In genomic region chr2:26579714-26580113, GRCm38 (mm10) we compare ENCODE assay signal across 8 mouse cellular contexts. TPM values are rescaled to one million over a fixed set of nuclear protein-coding genes. Genes with fewer than 3 reads are reported as not detected.
DNase-seq lines count a peak whose midpoint lies in the region; ATAC-seq and TF ChIP-seq lines count a peak whose summit lies in the region.

TSS of gene Egfl7 (plus strand) at chr2:26580014.

- ATAC-seq in lung, embryonic 14.5 days (ENCODE audit: insufficient read depth): no peak
- ATAC-seq in embryonic facial prominence, embryonic 11.5 days (replicated peaks; ENCODE audit: insufficient number of reproducible peaks, low FRiP score, low TSS enrichment, low read depth): no peak
- no peak for ATAC-seq in heart, embryonic 15.5 days (replicated peaks; ENCODE audit: insufficient number of reproducible peaks, insufficient read depth, low FRiP score, low read depth)
- no peak for ATAC-seq in frontal cortex, adult (ENCODE audit: low TSS enrichment)

- no peaks in the 10 kb centered on the region for H3K27me3 ChIP-seq in lung, embryonic 14.5 days (ENCODE audit: insufficient read depth, low read length)
- H3K27me3 ChIP-seq in embryonic facial prominence, embryonic 11.5 days (ENCODE audit: control insufficient read depth, insufficient read depth, low read length): no peaks in the 10 kb centered on the region
- H3K27me3 ChIP-seq in heart, embryonic 15.5 days: no peaks in the 10 kb centered on the region
- H3K27me3 ChIP-seq in small intestine, adult 2 months (ENCODE audit: control insufficient read depth, insufficient read depth, low read length): no peaks in the 10 kb centered on the region

- no peaks in the 10 kb centered on the region for H3K9me3 ChIP-seq in lung, embryonic 14.5 days (ENCODE audit: low read depth, low read length)
- no peaks in the 10 kb centered on the region for H3K9me3 ChIP-seq in embryonic facial prominence, embryonic 11.5 days (replicated peaks; ENCODE audit: control insufficient read depth, low read length)
- H3K9me3 ChIP-seq in heart, embryonic 15.5 days (replicated peaks): no peaks in the 10 kb centered on the region

- 83% methylated on average over 1 of the region's 1 CpGs for WGBS in lung, embryonic 14.5 days
- 94% methylated on average over 1 of the region's 1 CpGs for WGBS in embryonic facial prominence, embryonic 11.5 days
- WGBS in heart, embryonic 15.5 days: 71% methylated on average over 1 of the region's 1 CpGs
- WGBS in small intestine, adult 2 months: 89% methylated on average over 1 of the region's 1 CpGs

- TF ChIP-seq POLR2A in small intestine, adult 2 months (IDR thresholded peaks at IDR 0.05; ENCODE audit: low read depth, low read length): no peak

- no peak for DNase-seq in lung, embryonic 14.5 days
- no peak for DNase-seq in lung, postnatal 14 days
- no peak for DNase-seq in embryonic facial prominence, embryonic 11.5 days (ENCODE audit: low spot score)
- DNase-seq in left cerebral cortex, postnatal 36 days (ENCODE audit: low spot score in 2 of 2): no peak
- no peak for DNase-seq in spleen, adult 12 weeks (ENCODE audit: low spot score)

- H3K4me3 ChIP-seq in lung, embryonic 14.5 days (ENCODE audit: low read depth, low read length): no peak within 1 kb of the TSS
- no peak within 1 kb of the TSS for H3K4me3 ChIP-seq in embryonic facial prominence, embryonic 11.5 days (ENCODE audit: low read depth, low read length)
- H3K4me3 ChIP-seq in heart, embryonic 15.5 days: no peak within 1 kb of the TSS
- no peak within 1 kb of the TSS for H3K4me3 ChIP-seq in small intestine, adult 2 months (ENCODE audit: low read depth, low read length)

- intact Hi-C loops in left cerebral cortex, postnatal 36 days (cut with DNase I): no loop called here

- H3K4me2 ChIP-seq in lung, embryonic 14.5 days: peak within 1 kb of the TSS; percentile 37
- H3K4me2 ChIP-seq in embryonic facial prominence, embryonic 11.5 days (ENCODE audit: low read depth, low read length): no peak within 1 kb of the TSS
- H3K4me2 ChIP-seq in heart, embryonic 15.5 days: no peak within 1 kb of the TSS; the same call in 1 of the 2 replicates

- no peak within 1 kb of the TSS; the same call in 1 of the 2 replicates for H3K9ac ChIP-seq in lung, embryonic 14.5 days
- no peak within 1 kb of the TSS; the same call in 1 of the 2 replicates for H3K9ac ChIP-seq in embryonic facial prominence, embryonic 11.5 days (replicated peaks; ENCODE audit: low read length)
- H3K9ac ChIP-seq in heart, embryonic 15.5 days: no peak within 1 kb of the TSS

- no peaks in the 10 kb centered on the region for H3K36me3 ChIP-seq in lung, embryonic 14.5 days (ENCODE audit: insufficient read depth)
- no peaks in the 10 kb centered on the region for H3K36me3 ChIP-seq in embryonic facial prominence, embryonic 11.5 days (replicated peaks; ENCODE audit: control insufficient read depth, insufficient read depth, low read depth, low read length)
- no peaks in the 10 kb centered on the region for H3K36me3 ChIP-seq in heart, embryonic 15.5 days
- no peaks in the 10 kb centered on the region for H3K36me3 ChIP-seq in small intestine, adult 2 months (ENCODE audit: control insufficient read depth, insufficient read depth, low read length)

- peaks cover 11% of the 10 kb centered on the region for H3K4me1 ChIP-seq in lung, embryonic 14.5 days (ENCODE audit: insufficient read depth)
- no peaks in the 10 kb centered on the region; the same call in 1 of the 2 replicates for H3K4me1 ChIP-seq in embryonic facial prominence, embryonic 11.5 days (ENCODE audit: control insufficient read depth, insufficient read depth, low read length)
- H3K4me1 ChIP-seq in heart, embryonic 15.5 days (replicated peaks): peaks cover 36% of the 10 kb centered on the region
- H3K4me1 ChIP-seq in small intestine, adult 2 months (ENCODE audit: control insufficient read depth, insufficient read depth, insufficient read length, low read length): no peaks in the 10 kb centered on the region

- peak within 1 kb of the TSS; percentile 76 for H3K27ac ChIP-seq in lung, embryonic 14.5 days (ENCODE audit: low read depth)
- H3K27ac ChIP-seq in embryonic facial prominence, embryonic 11.5 days (replicated peaks; ENCODE audit: low read depth, low read length): peak within 1 kb of the TSS; percentile 59; the same call in 1 of the 2 replicates
- H3K27ac ChIP-seq in heart, embryonic 15.5 days: peak within 1 kb of the TSS; percentile 55
- peak within 1 kb of the TSS; percentile 24; the same call in 1 of the 2 replicates for H3K27ac ChIP-seq in small intestine, adult 2 months (ENCODE audit: insufficient read depth, low read depth, low read length)

- TF ChIP-seq CTCF in lung, embryonic 14.5 days (IDR thresholded peaks at IDR 0.05; ENCODE audit: low read depth): no peak
- TF ChIP-seq CTCF in small intestine, adult 2 months (IDR thresholded peaks at IDR 0.05; ENCODE audit: extremely low read depth, insufficient read length, insufficient replicate concordance, low read depth, low read length): no peak

RNA-seq across cellular contexts. Expression of gene Egfl7, which starts in this region (rescaled TPM):
- 269 and 311 TPM in 2 replicates for polyA plus RNA-seq in lung, embryonic 14.5 days (2014; fragmentation: Nextera tagmentation; extraction: Ambion mirVana)
- 54.3 and 74.6 TPM in 2 replicates for polyA plus RNA-seq in embryonic facial prominence, embryonic 11.5 days (2014; fragmentation: Nextera tagmentation; extraction: Ambion mirVana)
- polyA plus RNA-seq in heart, embryonic 15.5 days (2015; fragmentation: Nextera tagmentation; extraction: Ambion mirVana): 159 and 197 TPM in 2 replicates
- 10 to 100 TPM; 61.6 to 85.2 TPM for total RNA-seq in left cerebral cortex, postnatal 36 days (2021)
- 61.1 and 96.8 TPM in 2 replicates for polyA plus RNA-seq in small intestine, adult 2 months (2012; rRNA removed)

Comparison
In these comparisons a context has a peak if more than half of its experiments do, and no peak if none do; other contexts are left out.
1. H3K27ac ChIP-seq: peak in every context shown above with its lines; median percentile 76 in lung, embryonic 14.5 days; 59 in embryonic facial prominence, embryonic 11.5 days; 55 in heart, embryonic 15.5 days; 24 in small intestine, adult 2 months.